Mouse (Mus musculus): ENCODE measurements at regions not wholly inside any gene's neighbourhood (a gene's known extent, or its start where the extent isn't known, plus 50 kb on each side); places are given as distances from the start of the nearest gene placed in this dataset.

DNA sequence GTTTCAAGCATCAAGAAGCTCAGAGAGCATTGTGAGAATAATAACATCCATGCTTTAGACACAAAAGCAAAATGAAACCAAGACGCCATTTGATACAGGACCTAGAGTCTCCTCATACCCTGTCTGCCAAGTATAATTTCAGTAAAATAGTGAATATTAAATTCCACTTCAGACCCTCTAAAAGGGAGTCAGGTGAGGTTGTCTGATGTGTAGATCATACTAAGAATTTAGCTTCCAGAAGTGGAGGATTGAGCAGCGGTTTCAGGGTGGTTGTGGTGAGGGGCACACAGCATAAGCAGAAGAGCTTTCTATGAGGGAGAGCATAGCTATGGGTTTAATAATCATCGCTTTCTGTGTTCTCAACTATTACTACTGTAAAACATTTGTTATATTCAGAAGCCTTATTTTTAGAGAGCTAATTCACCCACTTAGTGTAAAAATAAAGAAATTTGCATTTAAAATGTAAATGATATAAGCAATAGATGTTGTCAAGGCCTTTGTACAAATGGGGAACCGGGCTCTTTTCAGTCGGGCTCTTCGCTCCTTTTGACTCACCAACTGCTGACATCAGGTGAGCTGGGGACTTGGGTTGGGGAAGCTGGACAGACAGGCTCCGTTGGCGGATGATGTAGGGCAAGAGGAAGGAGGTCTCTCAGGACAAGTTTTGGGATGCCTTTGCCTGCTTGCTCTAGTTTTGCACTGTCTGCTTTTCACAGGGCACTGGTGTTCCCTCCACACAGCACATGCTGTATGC lies 85.2 kb upstream of the Ankrd1 start:
- no peak for TF ChIP-seq CTCF (IDR thresholded peaks at IDR 0.05; ENCODE audit: extremely low read depth, insufficient read depth, low read length)
- TF ChIP-seq POLR2A (IDR thresholded peaks at IDR 0.05; ENCODE audit: extremely low read depth, insufficient read depth, low read length), result no peak
